Mouse (Mus musculus) forebrain, embryonic 13.5 days (tissue): ENCODE results near the gene Dctn1. TPM values are rescaled to one million over a fixed set of nuclear protein-coding genes. Genes with fewer than 3 reads are reported as not detected.
A peak's percentile ranks its signal among the peaks of the same experiment; 100 is the strongest.

Source experiments
- ATAC-seq: fragments of 200-750 bp; cut with Nextera tagmentation; 2 replicates; pipeline ENCODE4 v1.8.0; 2017
- H3K27ac ChIP-seq: fragments of 300-500 bp; sonication (generic); 2 replicates; pipeline ENCODE4 v1.5.1; 2015; ENCODE audit warnings: inconsistent platforms, mild to moderate bottlenecking, moderate library complexity
- H3K27me3 ChIP-seq: fragments of 300-500 bp; sonication (generic); 2 replicates; pipeline ENCODE4 v1.6.1; 2015; ENCODE audit warnings: mild to moderate bottlenecking, inconsistent platforms
- H3K36me3 ChIP-seq: fragments of 300-500 bp; sonication (generic); 2 replicates; pipeline ENCODE4 v1.6.1; 2015; ENCODE audit warnings: mild to moderate bottlenecking, inconsistent platforms; ENCODE audit not compliant: poor library complexity, severe bottlenecking
- H3K4me1 ChIP-seq: fragments of 300-500 bp; sonication (generic); 2 replicates; pipeline ENCODE4 v1.6.1; 2015; ENCODE audit warnings: inconsistent platforms
- H3K4me2 ChIP-seq: fragments of 300-500 bp; sonication (generic); 2 replicates; pipeline ENCODE4 v1.6.1; 2015; ENCODE audit warnings: inconsistent platforms, mild to moderate bottlenecking, moderate library complexity
- H3K4me3 ChIP-seq: fragments of 300-500 bp; sonication (generic); 2 replicates; pipeline ENCODE4 v1.5.1; 2015; ENCODE audit warnings: mild to moderate bottlenecking, inconsistent platforms
- H3K9ac ChIP-seq: fragments of 300-500 bp; sonication (generic); 2 replicates; pipeline ENCODE4 v1.6.1; 2015; ENCODE audit warnings: mild to moderate bottlenecking, inconsistent platforms
- H3K9me3 ChIP-seq: fragments of 300-500 bp; sonication (generic); replicated peaks from 2 replicates; pipeline ENCODE4 v1.6.1; 2016; ENCODE audit warnings: inconsistent platforms
- WGBS: fragments of 180-500 bp; shearing (Covaris S2); methylation state at CpG from one replicate; pipeline ENCODE4 v1.1.7; 2015; 5-methylcytosine and 5-hydroxymethylcytosine counted together
- polyA plus RNA-seq: library from polyadenylated mRNA; unstranded; fragments of >200 nt; fragmentation: Nextera tagmentation; extraction: Ambion mirVana; gene quantifications from 2 replicates; pipeline ENCODE4 v1.2.1, GENCODE M21; 2015

The Dctn1 gene
- polyA plus RNA-seq, 1 experiment from 2014 or later = 108 TPM

DNA sequence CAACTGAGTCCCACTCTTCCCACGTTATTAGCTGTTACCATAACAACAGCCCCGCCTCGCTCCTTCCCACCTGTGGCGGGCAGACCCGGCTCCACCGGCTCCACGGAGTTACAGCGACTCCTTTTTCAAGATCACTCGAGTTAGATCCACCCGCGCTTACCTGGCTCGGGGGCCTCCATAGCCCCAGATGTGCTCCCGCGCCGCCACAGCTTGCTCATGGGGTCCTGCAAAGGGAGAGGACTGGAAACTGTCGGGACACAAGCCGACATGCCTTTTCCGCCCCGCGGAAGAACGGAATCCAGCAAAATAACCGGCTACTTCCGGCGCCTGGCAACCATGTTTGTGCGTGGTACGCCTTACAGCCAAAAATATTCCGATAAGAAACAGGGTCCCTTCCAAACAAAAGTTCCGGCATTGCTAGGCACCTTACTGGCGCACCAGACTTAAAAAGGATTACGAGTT is 40.8 kb upstream of the Dctn1 start:
- H3K9me3 ChIP-seq = no peaks in the 10 kb centered on the region
- peak overlapping the region; percentile 77 for H3K9ac ChIP-seq
- ATAC-seq = peak; percentile 12
- H3K27ac ChIP-seq = peak overlapping the region; percentile 40
- peaks cover 42% of the 10 kb centered on the region for H3K4me1 ChIP-seq
- peak overlapping the region; percentile 91 for H3K4me2 ChIP-seq
- no peaks in the 10 kb centered on the region for H3K36me3 ChIP-seq
- H3K27me3 ChIP-seq = no peaks in the 10 kb centered on the region
- WGBS = under 1% methylated on average over 30 of the region's 30 CpGs
- peak overlapping the region; percentile 72 for H3K4me3 ChIP-seq

DNA sequence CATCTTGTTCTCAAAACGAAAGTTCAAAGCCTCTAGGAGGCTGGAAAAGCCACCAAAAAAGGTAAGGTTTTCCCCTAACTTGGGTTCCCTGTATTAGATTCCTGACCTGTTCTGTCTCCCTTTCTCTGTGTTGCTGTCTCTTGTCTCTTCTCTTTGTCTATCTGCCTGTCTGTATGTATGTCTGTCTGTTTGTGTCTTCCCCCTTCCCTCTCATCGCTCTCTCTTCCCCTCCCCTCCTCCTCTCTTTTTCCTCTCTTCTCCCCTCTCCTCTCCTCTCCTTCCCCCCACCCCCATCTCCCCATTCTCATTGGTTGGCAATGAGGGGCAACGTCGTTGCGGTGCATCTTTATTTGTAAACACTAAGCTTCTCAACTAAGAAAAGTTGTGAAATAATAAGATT is 40.4 kb upstream of the Dctn1 start, which contains the start of gene Ino80b:
TSS of gene Ino80b (minus strand) at position 101 of the 400 bp plus-strand sequence.
- Histone ChIP-seq H3K27ac (peak within 1 kb of the TSS; percentile 40), H3K9me3 (no peaks in the 10 kb centered on the region), H3K9ac (peak within 1 kb of the TSS; percentile 77), H3K36me3 (no peaks in the 10 kb centered on the region), H3K27me3 (no peaks in the 10 kb centered on the region), H3K4me3 (peak within 1 kb of the TSS; percentile 72), H3K4me1 (peaks cover 38% of the 10 kb centered on the region), H3K4me2 (peak within 1 kb of the TSS; percentile 91)
- 15% methylated on average over 5 of the region's 5 CpGs for WGBS
- no peak for ATAC-seq

DNA sequence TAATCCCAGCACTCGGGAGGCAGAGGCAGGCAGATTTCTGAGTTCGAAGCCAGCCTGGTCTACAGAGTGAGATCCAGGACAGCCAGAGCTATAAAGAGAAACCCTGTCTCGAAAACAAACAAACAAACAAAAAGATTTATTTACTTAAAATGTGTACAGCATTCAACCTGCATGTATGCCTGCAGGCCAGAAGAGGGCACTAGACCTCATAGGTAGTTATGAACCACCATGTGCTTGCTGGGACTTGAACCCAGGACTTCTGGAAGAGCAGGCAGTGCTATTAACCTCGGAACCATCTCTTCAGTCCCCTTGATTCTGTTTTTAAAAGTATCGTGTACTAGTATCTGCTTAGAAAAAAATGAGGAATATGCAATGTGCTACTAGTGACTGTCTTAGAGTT is 38.3 kb upstream of the Dctn1 start:
- H3K4me2 ChIP-seq = no peak overlapping the region
- H3K9ac ChIP-seq = no peak overlapping the region
- ATAC-seq = no peak
- no peaks in the 10 kb centered on the region for H3K27me3 ChIP-seq
- 96% methylated on average over 5 of the region's 5 CpGs for WGBS
- H3K9me3 ChIP-seq = no peaks in the 10 kb centered on the region
- H3K27ac ChIP-seq = no peak overlapping the region
- H3K4me1 ChIP-seq = peaks cover 26% of the 10 kb centered on the region
- H3K4me3 ChIP-seq = no peak overlapping the region
- H3K36me3 ChIP-seq = no peaks in the 10 kb centered on the region

DNA sequence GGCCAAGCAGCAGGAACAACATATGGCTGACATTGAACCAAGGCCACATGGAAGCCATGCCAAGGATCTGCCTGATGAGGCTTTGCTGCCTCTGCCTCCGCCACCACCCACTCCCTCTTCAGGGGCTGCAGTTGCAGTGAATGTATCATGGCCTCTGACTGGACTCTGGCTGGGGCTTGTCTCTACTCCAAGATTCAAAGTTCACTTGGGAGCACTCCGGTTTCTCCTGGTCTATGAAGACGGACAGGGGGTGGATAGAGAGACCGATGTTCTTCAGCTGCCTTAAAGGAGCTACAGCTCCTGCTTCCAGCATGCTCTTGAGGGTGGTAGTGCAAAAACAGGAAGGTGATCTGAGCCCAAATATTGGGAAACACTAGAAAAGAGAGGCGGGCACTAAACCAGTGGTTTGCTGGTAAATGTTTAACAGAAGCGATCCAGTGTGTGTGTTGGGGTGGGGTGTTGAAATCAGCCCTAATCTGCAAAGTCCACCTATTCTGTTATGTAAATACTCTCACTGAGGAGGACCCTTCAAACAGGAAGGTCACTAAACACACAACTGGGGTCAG is 34.2 kb upstream of the Dctn1 start:
- H3K9me3 ChIP-seq = no peaks in the 10 kb centered on the region
- 84% methylated on average over 6 of the region's 6 CpGs for WGBS
- no peak overlapping the region for H3K27ac ChIP-seq
- no peak for ATAC-seq
- H3K27me3 ChIP-seq = peaks cover 23% of the 10 kb centered on the region
- H3K4me1 ChIP-seq = peaks cover 11% of the 10 kb centered on the region
- no peak overlapping the region for H3K4me2 ChIP-seq
- no peak overlapping the region for H3K9ac ChIP-seq
- no peak overlapping the region for H3K4me3 ChIP-seq
- no peaks in the 10 kb centered on the region for H3K36me3 ChIP-seq

DNA sequence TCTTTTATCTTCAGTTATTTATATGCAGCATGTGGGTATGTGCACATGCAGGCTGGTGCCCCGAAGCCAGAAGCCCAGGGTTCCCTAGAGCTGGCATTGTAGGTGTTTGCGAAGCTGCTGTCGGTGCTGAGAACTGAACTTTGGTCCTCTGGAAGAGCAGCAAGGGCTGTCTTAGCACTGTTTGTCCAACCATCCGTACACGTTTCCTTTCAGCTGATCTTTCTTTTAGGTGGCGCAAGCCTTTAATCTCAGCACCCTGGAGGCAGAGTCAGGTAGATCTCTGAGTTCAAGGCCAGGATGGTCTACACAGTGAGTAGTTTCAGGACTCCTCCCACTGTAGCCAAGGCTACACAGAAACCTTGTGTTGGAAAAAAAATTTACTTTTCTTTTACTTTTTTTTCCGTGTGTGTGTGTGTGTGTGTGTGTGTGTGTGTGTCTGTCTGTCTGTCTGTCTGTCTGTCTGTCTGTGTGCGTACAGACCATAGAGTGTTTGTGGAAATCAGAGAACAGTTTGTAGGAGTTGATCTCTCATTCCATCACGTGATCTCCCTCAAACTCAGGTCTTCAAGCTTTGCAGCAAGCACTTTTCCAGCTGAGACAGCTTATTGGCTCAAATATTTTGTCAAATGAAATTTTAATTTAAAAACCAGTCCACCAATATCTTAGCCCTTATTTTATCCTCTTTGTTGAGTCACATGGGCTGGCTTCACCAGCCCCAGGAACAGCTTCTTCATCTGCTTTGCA is 33.4 kb upstream of the Dctn1 start:
- no peaks in the 10 kb centered on the region for H3K9me3 ChIP-seq
- 86% methylated on average over 9 of the region's 9 CpGs for WGBS
- peaks cover 25% of the 10 kb centered on the region for H3K27me3 ChIP-seq
- H3K4me1 ChIP-seq = peaks cover 19% of the 10 kb centered on the region
- no peak overlapping the region for H3K27ac ChIP-seq
- H3K36me3 ChIP-seq = no peaks in the 10 kb centered on the region
- H3K9ac ChIP-seq = no peak overlapping the region
- ATAC-seq = no peak
- H3K4me2 ChIP-seq = no peak overlapping the region
- no peak overlapping the region for H3K4me3 ChIP-seq

DNA sequence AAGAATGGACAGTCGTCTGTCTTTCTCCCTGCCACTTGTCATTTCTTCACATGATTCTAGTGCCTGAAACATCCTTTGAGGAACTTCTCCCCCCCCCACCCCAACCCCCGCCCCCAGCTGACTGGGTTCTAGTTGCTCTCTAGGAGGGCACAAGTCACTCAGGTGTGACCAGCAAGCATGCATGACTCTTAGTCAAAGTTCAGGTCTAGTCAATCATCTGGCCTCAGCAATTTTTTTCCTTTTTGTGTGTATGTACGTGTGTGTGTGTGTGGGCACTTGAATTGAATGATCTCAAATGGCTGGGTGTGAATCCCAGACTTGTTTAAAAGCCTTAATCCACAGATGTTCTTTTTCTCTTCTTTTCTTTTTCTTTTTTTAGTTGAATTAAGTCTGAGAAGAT is 31.5 kb upstream of the Dctn1 start:
- Histone ChIP-seq H3K27me3 (peaks cover 25% of the 10 kb centered on the region), H3K36me3 (no peaks in the 10 kb centered on the region), H3K9ac (no peak overlapping the region), H3K4me1 (peaks cover 32% of the 10 kb centered on the region), H3K9me3 (no peaks in the 10 kb centered on the region), H3K4me3 (no peak overlapping the region), H3K27ac (no peak overlapping the region), H3K4me2 (no peak overlapping the region)
- ATAC-seq = no peak
- 72% methylated on average over 3 of the region's 3 CpGs for WGBS

DNA sequence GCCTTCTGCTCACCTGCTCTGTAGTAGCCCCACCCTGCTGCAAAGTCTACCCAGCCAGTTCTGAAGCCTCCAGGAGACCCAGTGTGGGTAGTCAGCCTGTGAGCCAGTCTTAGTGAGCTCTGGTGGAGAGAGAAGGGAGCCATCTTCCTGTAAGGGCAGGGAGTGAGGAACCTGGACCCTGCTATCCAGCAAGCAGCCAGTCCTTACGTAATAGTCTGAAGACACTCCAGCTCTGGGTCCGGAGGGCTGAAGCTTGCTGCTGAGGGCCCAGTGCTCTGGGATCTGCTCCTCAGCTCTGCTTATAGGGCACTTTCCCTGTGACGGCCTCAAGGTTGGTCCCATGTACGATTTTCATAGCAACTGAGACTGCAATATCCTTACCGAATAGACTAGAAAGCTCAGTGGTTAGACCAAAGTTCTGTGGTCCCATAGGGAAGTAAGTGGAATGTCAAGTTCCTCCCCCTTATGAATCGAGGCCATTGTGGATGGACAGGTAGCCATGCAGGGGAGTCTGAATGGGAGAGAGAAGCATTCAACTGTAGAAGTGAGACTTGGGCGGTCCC is 30.7 kb upstream of the Dctn1 start, which contains the start of gene Rtkn:
TSS of gene Rtkn (plus strand) at position 513 of the 563 bp plus-strand sequence.
- H3K4me2 ChIP-seq = peak within 1 kb of the TSS; percentile 67
- no peak within 1 kb of the TSS for H3K27ac ChIP-seq
- no peaks in the 10 kb centered on the region for H3K36me3 ChIP-seq
- H3K4me1 ChIP-seq = peaks cover 32% of the 10 kb centered on the region
- no peak for ATAC-seq
- H3K9me3 ChIP-seq = no peaks in the 10 kb centered on the region
- H3K4me3 ChIP-seq = peak within 1 kb of the TSS; percentile 10; the same call in 1 of the 2 replicates
- peak within 1 kb of the TSS; percentile 10; the same call in 1 of the 2 replicates for H3K9ac ChIP-seq
- WGBS = 58% methylated on average over 7 of the region's 7 CpGs
- peaks cover 25% of the 10 kb centered on the region for H3K27me3 ChIP-seq

DNA sequence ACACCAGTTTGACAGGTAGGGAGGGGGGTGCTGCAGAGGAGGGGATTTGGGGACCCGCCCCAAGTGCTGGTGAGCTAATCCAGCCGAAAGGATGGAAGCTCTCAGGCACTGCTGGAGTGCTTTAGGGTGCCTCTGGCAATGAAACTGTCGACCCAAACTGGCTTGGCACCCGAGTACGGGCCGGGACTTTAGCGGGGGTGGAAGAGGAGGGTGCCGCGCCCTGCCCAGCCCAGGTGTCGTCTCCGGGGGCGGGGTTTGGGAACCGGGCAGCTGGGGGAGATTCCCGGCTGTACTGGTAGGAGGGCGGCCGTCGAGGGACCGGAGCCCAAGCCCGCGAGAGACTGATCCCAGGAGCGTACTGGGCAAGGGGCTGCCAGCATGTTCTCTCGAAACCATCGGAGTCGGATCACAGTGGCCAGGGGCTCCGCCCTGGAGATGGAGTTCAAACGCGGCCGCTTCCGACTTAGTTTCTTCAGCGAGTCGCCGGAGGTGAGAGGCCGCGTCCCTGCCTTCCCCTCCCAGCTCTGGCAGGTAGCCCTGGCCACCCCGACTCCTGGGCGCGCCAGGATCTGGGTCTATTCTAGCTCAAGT is 30.1 kb upstream of the Dctn1 start:
- WGBS = 4% methylated on average over 35 of the region's 37 CpGs
- H3K4me3 ChIP-seq = peak overlapping the region; percentile 10; the same call in 1 of the 2 replicates
- H3K9ac ChIP-seq = peak overlapping the region; percentile 10; the same call in 1 of the 2 replicates
- peak overlapping the region; percentile 67 for H3K4me2 ChIP-seq
- no peaks in the 10 kb centered on the region for H3K36me3 ChIP-seq
- no peaks in the 10 kb centered on the region for H3K9me3 ChIP-seq
- ATAC-seq = no peak
- peaks cover 32% of the 10 kb centered on the region for H3K4me1 ChIP-seq
- peaks cover 25% of the 10 kb centered on the region for H3K27me3 ChIP-seq
- H3K27ac ChIP-seq = no peak overlapping the region

DNA sequence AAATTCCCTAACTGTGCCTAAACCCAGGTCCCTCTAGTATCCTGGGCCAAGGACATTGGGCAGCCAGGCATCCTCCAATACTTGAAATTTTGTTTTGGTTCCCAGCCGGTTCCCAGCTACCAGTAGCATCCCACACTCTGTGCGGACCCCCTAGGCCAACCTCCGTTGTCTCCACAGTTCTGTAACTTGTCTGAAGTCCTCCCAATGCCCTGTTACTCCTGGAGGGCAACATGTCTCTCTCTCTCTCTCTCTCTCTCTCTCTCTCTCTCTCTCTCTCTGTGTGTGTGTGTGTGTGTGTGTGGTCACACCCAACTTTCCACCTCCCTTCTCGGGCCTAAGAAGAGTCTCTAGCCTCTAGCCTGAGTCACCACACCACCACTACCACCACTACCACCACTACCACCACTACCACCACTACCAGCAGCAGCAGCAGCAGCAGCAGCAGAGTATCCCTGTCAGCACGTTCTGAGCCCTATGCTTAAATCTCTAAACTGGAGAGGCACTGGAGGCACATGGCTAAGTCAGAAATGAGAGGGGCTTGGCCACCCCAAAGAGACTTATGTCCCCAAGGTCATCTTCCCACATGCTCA is 29.3 kb upstream of the Dctn1 start:
- H3K27me3 ChIP-seq = peaks cover 25% of the 10 kb centered on the region
- ATAC-seq = no peak
- no peaks in the 10 kb centered on the region for H3K36me3 ChIP-seq
- H3K4me2 ChIP-seq = peak overlapping the region; percentile 67
- H3K4me3 ChIP-seq = peak overlapping the region; percentile 41
- H3K9me3 ChIP-seq = no peaks in the 10 kb centered on the region
- peak overlapping the region; percentile 70 for H3K9ac ChIP-seq
- 12% methylated on average over 5 of the region's 5 CpGs for WGBS
- peaks cover 32% of the 10 kb centered on the region for H3K4me1 ChIP-seq
- H3K27ac ChIP-seq = peak overlapping the region; percentile 78

DNA sequence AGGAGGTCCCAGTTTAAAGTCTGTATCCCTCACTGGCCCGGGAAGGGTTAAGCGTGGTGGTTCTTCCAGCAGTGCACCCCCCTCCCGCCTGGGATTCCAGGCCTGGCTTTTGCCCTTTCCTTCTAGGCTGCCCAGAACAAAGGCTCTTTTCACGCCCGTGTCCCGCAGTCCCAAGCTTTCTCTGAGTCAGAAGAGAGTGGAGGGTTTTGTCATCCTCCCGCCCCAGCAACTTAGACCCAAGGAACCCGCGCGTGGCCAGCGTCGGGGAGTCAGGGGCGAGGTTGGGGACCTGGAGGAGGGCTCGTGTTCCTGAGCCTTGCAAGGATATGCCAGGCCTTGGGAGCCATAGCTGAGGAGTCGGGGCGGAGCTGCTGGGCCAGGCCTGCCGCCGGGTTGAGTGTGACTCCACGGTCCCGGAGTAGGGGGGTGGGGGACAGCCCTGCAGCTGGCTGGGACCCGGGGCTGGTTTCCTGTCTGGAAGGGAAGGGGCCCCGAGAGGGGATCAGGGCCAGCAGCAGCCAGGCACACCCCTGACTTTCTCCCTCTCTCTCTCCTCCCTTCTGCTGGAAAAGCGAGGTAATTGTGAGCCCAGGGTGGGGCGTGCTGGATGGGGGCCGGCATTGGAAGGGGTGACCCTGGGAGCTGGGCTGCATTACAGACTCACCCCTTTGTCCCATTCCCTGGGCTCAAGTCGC is 28.7 kb upstream of the Dctn1 start:
- Histone ChIP-seq H3K9ac (peak overlapping the region; percentile 70), H3K4me2 (peak overlapping the region; percentile 67), H3K27ac (peak overlapping the region; percentile 78), H3K36me3 (no peaks in the 10 kb centered on the region), H3K9me3 (no peaks in the 10 kb centered on the region), H3K4me1 (peaks cover 36% of the 10 kb centered on the region), H3K27me3 (peaks cover 26% of the 10 kb centered on the region), H3K4me3 (peak overlapping the region; percentile 41)
- WGBS = 0% methylated on average over 24 of the region's 26 CpGs
- peak; percentile 72 for ATAC-seq

DNA sequence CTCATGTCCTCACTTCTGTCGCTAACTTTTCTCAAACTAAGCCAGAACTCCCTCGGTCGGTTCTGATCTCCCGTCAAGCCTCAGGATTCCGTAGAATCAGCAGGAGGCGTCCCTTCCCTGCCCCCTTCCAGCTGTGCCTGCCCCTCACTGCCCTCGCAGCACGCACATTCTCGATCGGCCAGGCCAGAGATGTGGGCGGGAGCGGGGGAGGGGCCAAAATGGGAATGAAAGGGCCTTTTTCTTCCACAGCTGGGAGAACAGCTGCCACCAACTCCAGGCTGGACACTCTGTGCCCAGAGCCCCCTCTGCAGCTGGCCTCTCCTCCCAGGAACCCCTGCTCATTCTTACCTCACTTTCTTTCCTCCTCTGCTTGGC is 28.2 kb upstream of the Dctn1 start:
- H3K4me2 ChIP-seq = peak overlapping the region; percentile 67
- H3K4me3 ChIP-seq = peak overlapping the region; percentile 41
- no peaks in the 10 kb centered on the region for H3K9me3 ChIP-seq
- under 1% methylated on average over 12 of the region's 12 CpGs for WGBS
- peak; percentile 59 for ATAC-seq
- peak overlapping the region; percentile 78 for H3K27ac ChIP-seq
- H3K9ac ChIP-seq = peak overlapping the region; percentile 70
- no peaks in the 10 kb centered on the region for H3K36me3 ChIP-seq
- H3K27me3 ChIP-seq = peaks cover 31% of the 10 kb centered on the region
- peaks cover 41% of the 10 kb centered on the region for H3K4me1 ChIP-seq
